Mouse (Mus musculus) embryo, embryonic 9.5 days (tissue): ENCODE measurements around the gene Nyap2.
"Not testable (repeated sequence)": the region's sequence is repeated elsewhere in the genome, so short reads cannot be mapped to it uniquely, and the experiment has no call there.

ENCODE experiments used
- DNase-seq: peaks from one replicate; pipeline ENCODE4 v3.0.0-alpha.2; 2017; ENCODE audit errors: extremely low spot score

Gene Nyap2

GRCm38 (mm10) chr1:81179725-81180124, 103.0 kb downstream of the Nyap2 start:
- no peak for DNase-seq

- DNase-seq = no peak
These were observed 103.9 kb downstream of the Nyap2 start for GRCm38 (mm10) chr1:81180686-81181085.

GRCm38 (mm10) chr1:81209536-81209935, 132.8 kb downstream of the Nyap2 start:
- no peak for DNase-seq

- DNase-seq = no peak
These were observed 134.7 kb downstream of the Nyap2 start for GRCm38 (mm10) chr1:81211491-81211890.

- no peak for DNase-seq
These were observed 143.0 kb downstream of the Nyap2 start for GRCm38 (mm10) chr1:81219790-81220189.

- DNase-seq = peak; percentile 17
These were observed 155.1 kb downstream of the Nyap2 start for GRCm38 (mm10) chr1:81231759-81232406.

GRCm38 (mm10) chr1:81232407-81232789, 155.6 kb downstream of the Nyap2 start:
- DNase-seq = not testable (repeated sequence)

GRCm38 (mm10) chr1:81248447-81249205, 171.9 kb downstream of the Nyap2 start:
- DNase-seq = no peak

- DNase-seq = no peak
These were observed 173.3 kb downstream of the Nyap2 start for GRCm38 (mm10) chr1:81250068-81250467.

GRCm38 (mm10) chr1:81266441-81266840, 189.7 kb downstream of the Nyap2 start:
- DNase-seq = no peak

GRCm38 (mm10) chr1:81280978-81281377, 204.2 kb downstream of the Nyap2 start:
- DNase-seq = no peak

GRCm38 (mm10) chr1:81285633-81286032, 208.9 kb downstream of the Nyap2 start:
- no peak for DNase-seq

GRCm38 (mm10) chr1:81287088-81287487, 210.3 kb downstream of the Nyap2 start:
- peak; percentile 33 for DNase-seq

GRCm38 (mm10) chr1:81300735-81301134, 224.0 kb downstream of the Nyap2 start:
- DNase-seq = peak; percentile 44

- DNase-seq = peak; percentile 52
These were observed 224.9 kb downstream of the Nyap2 start for GRCm38 (mm10) chr1:81301661-81302060.

- DNase-seq = no peak
These were observed 226.6 kb downstream of the Nyap2 start for GRCm38 (mm10) chr1:81303389-81303788.

GRCm38 (mm10) chr1:81307407-81307806, 230.7 kb downstream of the Nyap2 start:
- DNase-seq = no peak

GRCm38 (mm10) chr1:81307934-81308333, 231.2 kb downstream of the Nyap2 start:
- no peak for DNase-seq

GRCm38 (mm10) chr1:81310087-81310626, 233.4 kb downstream of the Nyap2 start:
- peak; percentile 63 for DNase-seq

- DNase-seq = peak; percentile 65
These were observed 239.7 kb downstream of the Nyap2 start for GRCm38 (mm10) chr1:81316403-81316994.

GRCm38 (mm10) chr1:81316995-81317413, 240.3 kb downstream of the Nyap2 start:
- DNase-seq = no peak

GRCm38 (mm10) chr1:81387722-81388121, 311.0 kb downstream of the Nyap2 start:
- no peak for DNase-seq
